Mouse (Mus musculus): Measurements from ENCODE around the gene Eif4e2.

The Eif4e2 gene

GRCm38 (mm10) chr1:87213735-87214704 lies at the start of gene Eif4e2:
Gene Eif4e2 (plus strand): TSS chr1:87213914.
- DNase-seq (ENCODE audit: low spot score in 2 of 2) = peak; percentile 88 to 90

- no peak for DNase-seq (ENCODE audit: low spot score in 2 of 2)
Observed at GRCm38 (mm10) chr1:87164164-87164795, 49.4 kb upstream of the Eif4e2 start.

DNA sequence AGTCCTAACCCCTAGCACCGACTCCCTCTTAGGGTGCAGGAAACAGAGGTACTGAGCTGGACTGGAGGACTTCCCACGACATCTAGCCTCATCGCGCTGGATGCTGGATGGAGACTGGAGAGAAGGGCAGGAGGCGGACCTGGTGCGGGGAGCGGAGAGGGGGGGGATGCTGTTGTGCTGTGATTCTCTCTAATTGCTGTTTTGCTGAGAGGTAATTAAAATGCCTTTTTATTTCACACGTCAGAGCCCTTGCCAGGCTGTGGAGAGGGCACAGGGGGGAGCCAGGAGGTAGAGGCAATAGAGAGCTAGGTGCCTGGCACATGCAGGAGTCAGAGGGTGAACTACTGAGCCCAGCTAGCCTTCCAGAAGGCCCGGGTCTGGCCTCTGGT lies 48.9 kb upstream of the Eif4e2 start:
- DNase-seq (ENCODE audit: low spot score in 2 of 2) = no peak

DNA sequence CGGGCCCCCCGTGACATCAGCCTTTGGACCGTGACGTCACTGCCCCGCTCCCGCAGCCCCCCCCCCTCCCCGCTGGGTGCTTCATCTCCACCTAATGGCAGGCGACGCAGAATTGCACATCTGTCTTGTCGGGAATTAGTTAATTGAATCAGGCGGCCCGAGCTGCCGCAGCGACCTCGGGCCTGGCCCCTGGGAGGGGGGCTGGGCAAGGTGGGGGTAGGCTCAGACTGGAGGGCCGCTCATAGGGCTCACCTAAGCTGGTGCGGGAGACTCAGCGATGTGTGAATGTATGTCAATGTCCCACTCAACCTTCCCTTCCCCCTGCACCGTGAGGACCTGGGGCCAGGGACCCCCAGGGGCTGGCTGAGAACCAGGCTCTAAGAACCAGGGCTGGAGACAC lies 43.3 kb upstream of the Eif4e2 start:
- DNase-seq (ENCODE audit: low spot score in 2 of 2) = no peak

- no peak for DNase-seq (ENCODE audit: low spot score in 2 of 2)
Observed at GRCm38 (mm10) chr1:87171312-87171711, 42.4 kb upstream of the Eif4e2 start.

- DNase-seq (ENCODE audit: low spot score in 2 of 2) = no peak
Observed at GRCm38 (mm10) chr1:87172316-87172715, 41.4 kb upstream of the Eif4e2 start.

DNA sequence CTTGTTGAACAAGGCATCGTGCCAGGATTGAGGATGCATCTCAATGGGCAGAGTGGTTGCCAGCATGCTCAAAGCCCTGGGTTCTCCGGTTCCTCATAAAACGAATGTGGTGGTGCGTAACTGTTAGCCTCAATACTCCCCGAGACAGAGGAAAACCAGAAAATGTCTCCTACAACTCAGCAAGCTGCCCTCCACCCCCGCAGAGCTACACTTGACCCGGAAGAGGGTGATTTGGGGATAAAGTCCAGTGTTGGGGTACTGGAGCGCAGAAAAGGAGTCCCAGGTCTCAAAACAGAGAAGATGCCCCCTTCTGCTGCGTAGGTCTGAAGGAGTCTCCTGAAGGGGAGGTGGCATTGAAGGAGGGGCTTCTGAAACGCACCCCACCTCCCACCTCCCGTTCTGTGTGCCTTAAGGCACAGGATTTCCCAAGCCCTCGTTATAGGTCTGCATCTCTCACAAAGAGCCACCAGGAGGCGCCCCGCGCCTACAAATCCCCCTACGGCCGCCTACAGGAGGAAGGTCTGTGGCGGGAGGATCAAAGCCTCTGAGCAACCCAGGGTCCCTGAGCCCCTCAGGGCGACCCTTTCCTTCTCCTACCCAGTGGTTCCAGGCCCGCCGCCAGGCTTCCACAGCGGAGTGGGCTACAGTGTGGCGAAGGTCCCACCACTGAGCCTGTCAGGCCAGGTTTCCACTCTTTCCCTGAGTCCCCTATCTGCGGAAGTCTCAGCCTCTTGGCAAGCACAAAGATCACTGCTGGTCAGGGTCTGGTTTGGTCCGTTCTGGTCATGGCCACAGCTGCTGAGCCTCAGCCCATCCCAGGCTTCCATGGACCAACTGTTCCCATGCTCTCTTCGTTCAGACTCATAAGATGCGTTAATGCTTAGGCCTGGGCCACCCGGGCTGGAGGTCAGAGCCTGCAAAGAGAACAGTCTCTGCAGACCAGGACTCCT lies 39.4 kb upstream of the Eif4e2 start:
- DNase-seq (ENCODE audit: low spot score in 2 of 2) = peak in 1 of 2 experiments; percentile 43

DNA sequence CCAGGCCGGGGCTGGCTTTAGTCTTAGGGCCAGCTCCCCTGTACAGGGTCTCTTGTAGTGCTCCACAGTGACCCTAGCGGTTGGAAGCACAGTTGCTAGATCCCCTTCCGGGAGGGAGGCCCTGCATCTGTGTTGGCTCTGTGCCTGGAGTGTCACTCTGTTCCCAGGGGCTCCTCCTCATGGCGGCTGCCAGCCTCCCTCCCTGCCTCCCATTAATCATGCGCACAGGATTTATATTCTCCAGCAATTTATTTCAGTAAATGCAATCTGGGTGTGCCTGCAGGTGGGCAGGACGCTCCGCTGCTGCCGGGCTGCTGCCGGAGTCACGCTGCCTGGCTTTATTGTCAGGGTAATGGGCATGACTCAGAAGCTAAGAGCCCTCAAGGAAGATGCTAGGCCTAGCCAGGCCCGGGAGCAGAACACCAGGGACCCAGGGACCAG lies 37.8 kb upstream of the Eif4e2 start:
- DNase-seq (ENCODE audit: low spot score in 2 of 2) = peak; percentile 35 to 60

DNA sequence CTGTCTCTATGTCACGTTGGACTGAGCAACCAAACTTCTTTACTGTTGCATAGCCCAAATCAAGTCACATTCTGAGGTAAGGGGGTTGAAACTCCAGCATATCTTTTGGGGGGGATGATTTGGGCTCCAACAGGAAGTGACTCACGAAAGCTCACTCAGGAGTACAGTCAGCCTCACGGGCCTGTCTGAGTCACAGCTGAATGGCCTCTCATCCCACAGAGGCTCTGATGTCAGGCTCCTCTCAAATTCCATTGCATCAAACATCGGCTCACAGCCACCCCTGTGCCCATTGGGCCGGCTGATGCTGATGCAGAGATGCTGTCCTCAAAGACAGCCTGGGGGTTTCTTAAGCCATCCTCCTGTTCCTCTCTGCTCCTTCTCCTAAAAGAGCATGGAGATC lies 32.8 kb upstream of the Eif4e2 start:
- DNase-seq (ENCODE audit: low spot score in 2 of 2) = no peak

DNA sequence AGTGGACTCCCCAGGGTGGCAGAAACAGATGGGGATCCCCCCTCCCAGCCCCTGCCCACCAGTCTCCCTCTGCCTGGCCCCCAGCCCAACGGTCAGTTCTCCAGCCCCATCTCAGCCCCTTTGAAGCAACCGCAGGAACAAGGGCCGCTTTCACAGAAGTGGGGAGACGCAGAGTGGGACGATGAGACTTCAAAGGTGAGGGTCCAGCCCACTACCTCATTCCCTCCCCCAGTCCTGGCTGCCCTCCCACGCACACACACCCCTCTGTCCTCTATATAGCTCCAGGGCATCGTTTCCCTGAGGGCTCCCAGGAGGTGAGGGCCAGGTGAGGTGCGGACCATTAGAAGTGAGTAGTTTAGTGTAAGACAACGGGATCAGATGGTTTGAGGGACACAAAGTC lies 30.7 kb upstream of the Eif4e2 start, which contains the start of gene Prss56:
TSS of gene Prss56 (plus strand) at position 301 of the 400 bp plus-strand sequence.
- DNase-seq (ENCODE audit: low spot score in 2 of 2) = no peak

DNA sequence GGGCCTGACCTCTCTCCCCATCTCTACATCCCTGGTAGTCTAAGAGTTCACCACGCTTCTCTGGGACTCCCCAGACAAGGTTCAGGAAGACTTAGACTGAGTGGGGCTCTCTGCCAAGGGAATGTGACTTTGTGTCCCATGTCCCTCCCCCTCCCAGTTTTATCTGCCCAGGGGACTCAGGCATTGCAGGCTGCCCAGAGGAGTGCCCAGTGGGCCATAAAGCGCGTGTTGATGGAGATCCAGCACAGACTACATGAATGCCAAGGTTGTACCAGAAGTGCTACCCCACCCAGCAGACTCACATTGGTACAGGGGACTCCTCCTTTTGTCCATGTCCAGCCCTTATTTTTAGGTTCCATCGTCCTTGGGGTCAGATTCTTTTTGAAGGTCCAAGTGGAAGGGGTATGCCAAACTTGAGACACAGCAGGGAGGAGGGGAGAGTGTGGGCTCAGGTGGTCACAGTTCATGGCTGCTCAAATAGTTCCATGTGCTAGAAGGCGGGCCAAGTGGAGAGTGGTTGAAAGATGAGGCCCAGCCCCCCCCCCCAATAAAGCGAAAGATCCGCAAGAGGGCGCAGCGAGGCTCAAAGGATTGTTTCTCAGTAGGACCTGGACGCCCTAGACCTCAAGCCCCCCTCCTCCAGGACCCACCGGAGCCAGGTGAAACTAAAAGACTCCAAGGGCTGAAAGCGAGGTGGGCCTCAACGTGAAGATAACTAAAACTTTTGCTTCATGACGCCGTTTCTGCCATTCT lies 29.5 kb upstream of the Eif4e2 start:
- DNase-seq (ENCODE audit: low spot score in 2 of 2) = no peak

DNA sequence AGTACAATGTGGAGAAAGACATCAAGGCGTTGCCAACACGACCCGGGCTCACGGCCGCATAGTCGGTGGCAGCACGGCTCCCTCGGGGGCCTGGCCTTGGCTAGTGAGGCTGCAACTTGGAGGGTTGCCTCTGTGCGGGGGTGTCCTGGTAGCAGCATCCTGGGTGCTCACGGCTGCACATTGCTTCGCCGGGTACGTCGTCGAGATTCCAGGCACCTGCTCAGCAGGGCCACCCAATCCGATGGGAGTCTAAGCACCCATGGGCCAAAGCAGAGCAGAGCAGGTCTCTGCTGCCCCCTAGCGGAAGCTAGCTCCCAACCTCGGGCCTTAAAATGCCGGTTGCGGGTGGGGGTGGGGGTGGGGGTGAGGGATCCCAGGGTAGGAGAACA lies 29.0 kb upstream of the Eif4e2 start:
- peak; percentile 51 to 57 for DNase-seq (ENCODE audit: low spot score in 2 of 2)

- no peak for DNase-seq (ENCODE audit: low spot score in 2 of 2)
Observed at GRCm38 (mm10) chr1:87185526-87185925, 28.2 kb upstream of the Eif4e2 start.

- DNase-seq (ENCODE audit: low spot score in 2 of 2) = no peak
Observed at GRCm38 (mm10) chr1:87186261-87187036, 27.3 kb upstream of the Eif4e2 start.

DNA sequence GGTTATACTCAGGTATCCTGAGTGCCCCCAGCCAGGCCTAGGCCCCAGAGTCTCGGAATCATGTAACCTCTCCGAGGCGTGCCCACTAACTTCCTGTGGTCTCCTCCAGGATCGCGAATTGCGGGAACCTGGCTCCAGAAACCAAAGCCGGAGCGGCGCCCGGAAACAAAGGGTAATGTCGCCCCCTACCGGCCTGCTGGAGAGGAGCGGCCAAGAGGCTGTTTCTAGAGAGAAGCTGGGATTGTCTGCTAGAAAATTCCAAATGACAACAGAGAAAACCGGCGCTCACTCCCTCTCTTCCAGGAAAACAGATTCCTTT lies 26.7 kb upstream of the Eif4e2 start:
- peak in 1 of 2 experiments; percentile 70 for DNase-seq (ENCODE audit: low spot score in 2 of 2)

DNA sequence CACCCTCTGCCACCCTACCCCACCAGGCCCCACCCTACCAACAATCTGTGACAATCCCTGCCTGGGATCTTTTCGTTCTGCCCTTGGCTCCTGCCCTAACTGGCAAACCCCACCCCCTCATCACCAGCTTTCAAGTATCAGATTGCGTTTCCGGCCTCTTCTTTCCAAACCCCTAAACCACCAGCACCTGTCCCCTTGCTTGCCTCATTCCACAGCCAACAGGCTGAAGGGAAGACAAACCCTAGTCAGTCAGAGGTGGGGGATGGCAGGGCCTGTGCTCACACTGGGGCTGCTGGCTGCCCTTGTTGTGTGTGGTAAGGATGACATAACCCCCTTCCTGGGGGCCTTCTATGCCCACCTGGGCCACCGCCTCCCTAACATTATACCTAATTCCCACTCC lies 23.3 kb upstream of the Eif4e2 start, which contains the start of gene Chrnd:
TSS of gene Chrnd (plus strand) at position 179 of the 400 bp plus-strand sequence.
- DNase-seq (ENCODE audit: low spot score in 2 of 2) = no peak

GRCm38 (mm10) chr1:87197296-87197695 lies 16.4 kb upstream of the Eif4e2 start:
- no peak for DNase-seq (ENCODE audit: low spot score in 2 of 2)

DNA sequence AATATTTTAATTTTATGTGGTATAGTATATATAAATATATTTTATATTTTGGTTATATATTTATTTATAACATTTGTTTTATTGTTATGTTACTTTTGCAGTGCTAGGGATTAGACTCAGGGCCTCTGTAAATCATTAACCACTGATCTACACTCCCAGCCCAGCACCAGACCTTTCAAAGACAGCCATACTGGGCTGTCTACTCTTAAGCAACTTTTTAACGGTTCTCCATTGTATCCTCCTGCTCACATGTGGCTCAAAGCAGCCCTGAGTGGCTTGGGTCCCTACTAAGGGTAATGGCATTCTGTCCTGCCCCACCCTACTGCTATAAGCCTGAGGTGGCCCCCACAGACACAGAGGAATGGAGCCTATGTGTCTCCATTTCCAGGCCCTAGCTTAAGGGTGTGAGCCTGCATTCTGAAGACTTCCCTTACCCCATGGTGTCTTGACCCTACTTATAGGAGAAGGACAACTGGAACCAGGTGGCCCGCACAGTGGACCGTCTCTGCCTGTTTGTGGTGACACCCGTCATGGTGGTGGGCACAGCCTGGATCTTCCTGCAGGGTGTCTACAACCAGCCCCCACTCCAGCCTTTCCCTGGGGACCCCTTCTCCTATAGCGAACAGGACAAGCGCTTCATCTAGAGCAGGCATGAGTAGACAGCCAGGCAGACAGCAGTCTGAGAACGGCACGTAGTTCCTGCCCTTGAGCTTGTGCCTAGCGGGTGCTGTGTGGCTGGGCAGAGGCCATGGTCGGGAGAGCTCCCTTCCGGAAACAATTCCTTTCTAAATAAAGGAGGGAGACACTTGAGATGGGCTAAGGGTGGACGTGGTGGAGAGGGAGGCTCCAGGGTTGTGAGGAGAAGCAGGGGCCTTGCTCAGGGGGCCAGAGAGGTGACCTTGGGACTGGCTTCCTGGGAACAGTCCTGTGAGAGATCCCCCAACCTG lies 15.3 kb upstream of the Eif4e2 start:
- DNase-seq (ENCODE audit: low spot score in 2 of 2) = no peak

DNA sequence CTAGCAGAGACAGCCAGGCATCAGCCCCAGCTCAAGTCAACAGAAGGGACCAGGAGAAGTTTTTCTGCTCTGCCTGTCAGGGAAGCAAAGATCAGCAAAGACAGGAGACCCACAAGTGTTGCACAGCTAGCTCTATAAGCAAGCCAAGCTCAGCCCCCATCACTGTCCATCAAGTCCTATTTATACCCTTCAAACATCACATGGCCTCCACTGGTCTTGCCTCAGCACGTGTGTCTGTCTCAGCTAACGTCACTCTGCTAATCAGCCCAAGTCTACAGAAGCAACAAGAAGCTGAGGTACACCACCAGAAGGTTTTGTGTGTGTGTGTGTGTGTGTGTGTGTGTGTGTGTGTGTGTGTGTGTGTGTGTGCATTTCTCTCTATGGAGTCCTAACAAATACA lies 12.9 kb upstream of the Eif4e2 start:
- no peak for DNase-seq (ENCODE audit: low spot score in 2 of 2)
